Mouse (Mus musculus) thymus, postnatal 10 days (tissue): Measurements from ENCODE around the gene Cacna2d3.

Source experiments
- DNase-seq, 2 experiments: peaks; one replicate each; pipeline ENCODE4 v3.0.0; 2021; ENCODE audit warnings: low spot score in 2 of 2

The Cacna2d3 gene

DNA sequence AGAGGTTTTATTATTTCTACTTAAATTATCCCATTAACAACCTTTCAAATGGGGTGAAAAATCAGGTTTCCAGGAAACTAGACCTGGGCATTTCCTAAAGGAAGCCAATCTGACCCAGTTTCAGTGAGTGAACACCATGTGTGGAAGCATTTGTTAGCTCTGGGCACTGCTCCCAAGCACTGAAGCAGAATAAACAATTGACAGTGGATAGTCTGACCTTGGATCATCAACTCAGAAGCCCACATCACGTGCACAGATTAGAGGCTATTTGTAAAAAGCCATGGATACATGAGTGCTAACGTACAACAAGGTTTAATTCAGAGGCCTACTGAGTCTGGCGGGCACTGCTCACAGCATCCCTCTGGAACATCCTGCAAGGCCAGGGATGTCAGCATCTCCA is 82.4 kb downstream of the Cacna2d3 start:
- no peak for DNase-seq

DNA sequence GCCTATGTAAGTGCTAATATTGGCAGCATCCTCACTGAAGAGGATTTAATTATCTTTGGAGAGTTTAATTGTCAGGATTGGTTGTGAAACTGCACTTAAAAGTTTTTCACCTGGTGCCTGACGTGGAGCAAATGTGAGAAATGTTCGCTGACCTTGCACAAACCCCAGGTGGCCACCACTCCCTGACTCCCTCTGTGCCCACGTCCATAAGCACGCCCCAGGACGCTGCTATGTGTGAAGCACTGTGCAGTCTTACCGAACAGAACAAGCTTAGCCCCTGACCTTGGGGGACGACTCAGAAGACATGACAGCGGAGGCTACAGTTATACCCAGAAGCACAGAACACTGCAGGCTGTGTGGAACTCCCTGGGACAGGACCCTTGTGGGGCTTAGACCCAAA is 93.5 kb downstream of the Cacna2d3 start:
- DNase-seq: no peak

DNA sequence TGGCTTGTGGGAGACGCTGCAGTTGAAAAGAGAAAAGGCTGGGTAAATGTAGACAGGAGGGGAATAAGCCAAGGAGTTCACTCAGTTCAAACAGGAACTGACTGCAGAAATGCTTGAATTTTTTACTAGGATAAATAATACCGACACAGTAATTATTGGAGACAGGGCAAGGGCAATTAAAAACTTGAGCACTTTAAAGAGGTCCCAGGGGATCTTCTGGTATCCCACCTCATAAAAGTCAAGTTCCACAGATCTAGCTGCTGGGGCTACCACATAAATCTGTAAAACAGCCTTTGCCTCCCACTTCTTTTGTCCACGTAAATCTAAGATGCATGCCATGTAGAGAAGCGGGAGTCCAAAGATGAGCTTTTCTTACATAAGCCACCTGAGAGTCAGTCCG is 109.2 kb downstream of the Cacna2d3 start:
- no peak for DNase-seq

DNA sequence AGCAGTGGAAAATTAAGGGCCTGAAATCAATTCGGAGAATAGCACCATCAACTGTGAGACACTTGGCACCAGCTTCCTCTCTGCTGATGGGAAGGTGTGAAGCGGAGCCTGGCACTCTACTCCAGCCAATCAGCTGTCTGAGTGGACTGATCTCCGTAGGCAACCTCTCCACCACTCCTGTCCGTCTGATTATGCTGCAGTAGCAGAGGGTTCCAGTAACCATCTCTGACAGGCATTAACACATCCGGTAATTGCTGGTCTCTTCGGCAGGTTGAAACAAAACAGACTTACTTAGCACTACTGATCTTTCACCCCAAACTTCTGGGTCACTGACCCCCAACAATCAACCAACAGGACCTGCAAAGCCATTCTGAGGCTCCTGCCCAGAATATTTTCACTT is 112.9 kb downstream of the Cacna2d3 start:
- DNase-seq: no peak

DNA sequence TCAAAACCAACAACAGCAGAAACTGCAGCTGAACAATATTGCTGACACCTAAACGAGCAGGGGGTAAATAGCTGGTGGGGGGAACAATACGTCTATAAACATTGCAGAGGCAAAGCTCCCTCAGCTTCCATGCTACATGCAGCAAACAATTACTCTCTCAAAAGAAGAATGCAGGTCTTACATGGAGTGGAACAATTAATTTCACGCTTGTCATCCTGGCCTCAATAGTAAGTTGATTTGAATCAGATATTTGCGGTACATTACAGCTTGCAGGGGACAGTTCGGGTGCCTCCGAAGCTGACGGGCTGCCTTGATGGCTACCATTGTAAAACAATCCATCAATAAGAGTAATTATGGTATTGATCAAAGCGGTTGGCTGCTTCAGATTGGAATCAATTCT is 122.2 kb downstream of the Cacna2d3 start:
- DNase-seq: no peak

DNA sequence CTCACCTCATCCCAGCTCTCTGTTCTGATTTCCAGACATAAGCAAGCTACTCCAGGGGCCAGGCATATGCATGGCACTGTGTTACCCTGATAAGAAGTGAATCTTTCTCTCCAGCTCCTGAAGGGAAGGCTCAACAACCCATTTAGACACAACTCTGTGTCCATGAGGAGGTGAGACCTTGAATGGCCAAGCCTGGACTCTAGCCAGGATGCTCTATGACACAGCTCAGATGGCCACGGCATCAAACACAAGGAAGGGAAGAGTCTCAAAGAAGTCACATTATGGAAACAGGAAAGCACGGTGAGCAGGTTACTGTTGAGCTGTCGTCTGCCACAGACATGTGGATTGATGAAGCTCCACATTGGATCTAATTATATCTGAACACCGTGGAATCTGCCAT is 128.8 kb downstream of the Cacna2d3 start:
- DNase-seq: no peak

DNA sequence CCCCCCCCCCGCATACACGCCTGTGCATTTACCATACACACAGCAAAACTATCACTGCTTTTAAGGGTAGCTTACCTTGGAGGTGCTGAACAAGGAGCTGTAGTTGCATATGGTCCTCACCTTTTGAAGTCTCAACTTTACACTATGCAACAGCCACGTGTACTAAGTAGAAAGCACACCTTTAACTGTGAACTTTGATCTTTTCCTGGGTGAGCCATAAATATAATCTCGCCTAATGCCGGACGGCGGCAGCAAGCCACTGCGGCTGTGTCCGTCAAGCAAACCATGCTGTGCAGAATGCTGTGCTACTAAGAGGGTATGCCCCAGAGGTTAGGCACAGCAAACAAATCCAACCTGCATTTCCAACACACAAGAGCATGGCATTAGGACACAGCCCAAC is 132.0 kb downstream of the Cacna2d3 start:
- no peak for DNase-seq

DNA sequence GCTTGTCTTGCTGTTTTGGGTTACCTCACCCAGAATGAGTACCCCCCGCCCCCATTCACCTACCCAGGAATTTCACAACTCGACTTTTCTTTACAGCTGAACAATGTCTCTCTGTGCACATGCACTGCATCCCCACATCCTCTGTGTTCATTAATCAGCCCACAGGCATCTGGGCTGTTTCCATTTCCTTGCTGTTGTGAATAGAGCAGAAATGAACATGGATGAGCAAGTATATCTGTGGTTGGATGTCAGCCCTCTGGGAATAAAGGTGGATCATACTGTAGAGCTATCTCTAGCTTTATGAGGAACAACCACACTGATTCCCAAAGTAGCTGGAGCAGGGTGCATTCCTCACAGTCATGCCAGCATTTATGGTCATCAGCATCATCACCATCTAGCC is 139.7 kb downstream of the Cacna2d3 start:
- no peak for DNase-seq

DNA sequence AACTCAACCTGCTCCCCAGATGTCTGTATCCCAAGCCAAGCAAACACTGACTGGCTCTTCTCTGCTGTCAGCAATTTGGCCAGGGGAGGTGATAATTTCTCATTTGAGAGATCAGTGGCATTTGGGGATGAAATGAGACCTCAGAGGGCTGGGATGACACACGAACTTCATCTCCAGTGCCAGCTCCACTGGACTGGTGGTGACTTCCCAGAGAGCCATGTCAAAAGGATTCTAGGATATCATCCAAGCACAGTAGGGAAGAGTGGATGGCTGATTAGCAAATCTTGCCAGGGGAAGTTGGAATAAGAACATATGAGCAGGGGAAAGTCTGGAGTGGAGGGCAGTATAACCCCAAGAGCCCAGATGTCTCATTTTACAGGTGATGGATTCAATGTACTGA is 143.9 kb downstream of the Cacna2d3 start:
- no peak for DNase-seq

DNA sequence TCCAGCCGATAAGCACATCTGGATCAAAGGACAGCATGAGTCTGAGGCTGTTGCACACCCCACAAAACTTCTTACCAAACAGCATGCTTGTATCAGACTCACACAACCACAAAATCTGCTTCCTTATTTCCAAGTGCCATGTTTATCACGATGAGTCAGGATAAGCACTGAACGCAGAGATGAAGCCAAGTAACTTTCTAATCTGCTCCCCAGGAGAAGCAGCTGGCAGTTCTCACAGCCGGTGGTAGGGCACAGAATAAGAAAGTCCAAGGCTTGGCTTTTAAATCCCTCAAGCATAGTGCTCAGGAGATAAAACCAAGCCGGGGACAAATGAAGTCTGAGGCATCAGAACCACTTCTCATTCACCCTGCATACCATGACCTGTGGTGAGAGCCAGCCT is 146.1 kb downstream of the Cacna2d3 start:
- no peak for DNase-seq

DNA sequence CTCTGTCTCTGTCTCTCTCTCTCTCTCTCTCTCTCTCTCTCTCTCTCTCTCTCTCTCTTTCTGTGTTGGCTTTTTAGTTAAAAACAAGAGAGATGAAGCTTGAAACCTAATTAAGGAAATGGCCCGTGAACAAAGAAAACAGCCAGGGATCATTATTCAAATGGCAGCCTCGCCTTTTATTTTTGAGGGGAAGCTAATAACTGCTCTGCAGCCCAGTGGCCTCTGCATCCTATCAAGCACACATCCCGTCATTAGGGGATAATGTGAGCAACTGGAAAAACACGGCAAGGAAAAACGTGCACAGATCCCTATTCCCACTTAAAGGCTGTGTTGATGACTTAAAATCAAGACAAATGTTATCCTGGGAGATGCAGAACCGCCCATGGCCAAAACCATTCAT is 159.0 kb downstream of the Cacna2d3 start:
- no peak for DNase-seq

DNA sequence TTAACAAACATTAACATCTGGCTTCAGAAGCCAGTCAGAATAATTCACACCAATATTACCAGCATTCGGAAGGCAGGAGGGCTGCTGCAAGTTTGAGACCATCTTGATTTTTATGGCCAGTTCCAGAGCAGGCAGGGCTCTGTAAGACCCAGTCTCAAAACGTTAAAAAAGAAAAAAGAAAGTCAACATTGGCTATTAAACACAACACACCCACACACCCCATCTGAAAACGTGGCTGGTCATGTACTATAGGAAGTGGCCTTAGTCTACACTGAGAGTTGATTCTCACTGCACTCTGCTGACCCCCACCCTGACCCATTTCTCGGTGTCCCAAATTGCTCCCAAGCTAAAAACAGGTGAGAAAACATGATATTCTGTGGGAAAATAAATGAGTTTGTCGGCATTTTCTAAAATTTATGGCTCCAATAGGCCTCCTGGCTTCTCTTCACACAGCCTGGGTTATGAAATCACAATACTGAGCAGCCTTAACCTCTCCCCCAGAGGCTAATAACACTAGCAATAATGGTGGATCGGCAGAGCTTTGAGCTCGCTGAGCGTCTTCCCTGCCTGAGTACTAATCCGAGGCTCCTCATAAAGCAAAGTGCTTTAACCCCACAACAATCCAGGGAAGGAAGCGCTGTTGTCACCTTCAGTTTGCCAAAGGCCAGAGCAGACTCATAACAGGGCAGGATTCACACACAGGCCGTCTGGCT is 160.4 kb downstream of the Cacna2d3 start:
- DNase-seq: no peak

DNA sequence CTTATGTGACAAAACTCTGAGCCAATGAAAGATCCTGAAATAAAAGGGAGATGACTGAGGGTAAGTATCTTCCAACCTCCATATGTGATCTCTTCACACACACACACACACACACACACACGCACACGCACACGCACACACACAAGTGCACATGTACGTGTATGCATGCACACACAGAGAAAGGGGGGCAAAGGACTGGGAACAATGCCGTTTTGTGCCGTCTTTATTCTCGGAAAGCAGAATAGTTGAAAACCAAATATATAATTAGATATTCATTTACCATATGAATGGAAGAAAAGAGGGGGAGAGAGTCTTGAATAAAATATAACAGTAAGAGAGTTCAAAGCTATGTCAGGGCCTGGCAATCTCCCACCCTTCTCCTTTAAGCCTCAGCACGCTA is 163.2 kb downstream of the Cacna2d3 start:
- no peak for DNase-seq

DNA sequence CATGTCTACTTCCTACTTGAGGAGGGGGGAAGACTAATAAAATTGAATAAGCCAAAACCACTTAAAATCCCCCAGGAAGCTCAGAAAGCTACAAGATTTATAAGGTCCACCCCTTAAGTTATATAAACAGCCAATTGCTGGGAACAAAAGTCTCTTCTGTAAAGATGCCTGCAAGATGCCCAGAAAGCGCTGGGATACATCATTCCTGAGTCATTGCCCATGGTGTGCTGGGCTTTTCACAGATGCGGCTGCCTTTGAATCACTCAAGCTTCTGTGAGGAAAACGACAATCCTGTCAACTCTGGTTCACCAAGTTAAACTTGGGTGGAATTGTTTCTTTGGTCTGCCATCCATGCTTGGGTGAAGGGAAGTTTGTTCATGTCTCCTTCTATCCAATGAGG is 165.5 kb downstream of the Cacna2d3 start:
- no peak for DNase-seq

DNA sequence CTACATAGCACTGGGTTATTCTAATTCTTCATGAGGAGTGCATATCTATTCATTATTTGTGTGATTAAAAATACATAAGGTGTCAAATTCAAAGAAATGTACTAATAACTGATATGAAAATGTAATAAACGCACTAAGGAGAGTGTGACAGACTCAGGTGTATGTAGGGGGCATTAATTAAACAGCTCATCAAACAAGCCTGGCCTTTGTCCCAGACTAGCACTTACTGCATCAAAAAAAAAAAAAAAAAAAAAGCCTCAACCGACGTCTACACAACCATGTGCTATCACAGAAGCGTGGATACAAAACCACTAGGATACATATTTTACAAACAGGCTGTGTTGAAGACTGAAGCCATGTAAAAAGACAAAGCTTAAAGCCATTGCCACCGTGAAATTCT is 169.2 kb downstream of the Cacna2d3 start:
- DNase-seq: no peak

DNA sequence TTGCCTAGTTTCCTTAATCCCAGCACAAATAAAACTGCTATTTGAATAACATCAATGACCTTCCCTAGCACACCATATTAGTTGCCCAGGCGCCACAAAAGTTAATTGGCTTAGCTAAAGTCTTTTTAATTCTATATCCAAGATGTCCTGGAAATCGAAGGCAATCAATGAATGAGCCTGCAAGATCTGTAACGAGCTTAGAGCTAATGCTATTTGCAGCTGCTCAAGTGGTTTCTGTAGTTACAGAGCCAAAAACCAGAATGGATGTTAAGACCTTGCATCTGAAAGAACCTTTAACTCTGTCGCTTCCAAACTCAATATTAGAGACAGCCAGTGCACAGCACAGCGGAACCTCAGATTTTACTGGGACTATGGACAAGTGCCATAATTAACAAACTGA is 173.0 kb downstream of the Cacna2d3 start:
- no peak for DNase-seq

DNA sequence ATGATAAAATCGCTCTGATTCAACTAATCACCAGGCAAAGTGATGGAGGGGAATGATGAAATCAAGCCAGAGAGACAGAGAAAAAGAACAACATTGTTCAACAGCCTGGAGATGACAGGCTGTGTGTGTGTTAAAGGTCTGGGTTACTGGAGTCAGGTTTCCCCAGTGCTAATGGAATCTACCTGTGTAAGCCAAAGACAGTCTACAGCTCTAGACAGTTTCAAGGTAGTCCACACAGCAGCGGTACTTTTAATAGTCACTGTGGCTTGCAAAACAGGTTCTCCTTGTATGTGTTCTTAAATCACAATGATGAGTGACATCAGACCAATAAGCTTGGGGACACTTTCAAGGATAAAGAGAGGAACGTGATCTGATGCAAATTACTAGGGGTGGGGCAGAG is 191.1 kb downstream of the Cacna2d3 start:
- no peak for DNase-seq

DNA sequence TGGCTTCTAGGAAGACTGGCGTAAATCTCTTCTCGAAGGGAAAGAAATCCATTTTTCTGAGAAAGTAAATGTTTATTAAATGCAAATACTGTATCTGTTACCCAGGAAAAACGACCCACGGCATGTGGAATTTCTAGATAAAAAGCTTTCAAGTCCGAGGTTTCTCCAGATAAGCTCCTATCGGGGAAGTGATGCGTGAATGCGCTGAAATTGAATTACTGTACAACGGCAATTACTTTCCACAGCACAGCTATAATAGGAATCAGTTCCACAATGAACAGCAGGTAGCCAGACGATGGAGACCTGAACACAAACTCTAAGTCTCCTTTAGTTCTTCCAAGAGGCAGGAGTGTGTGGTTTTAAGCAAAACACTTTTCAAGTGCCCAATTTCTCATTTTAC is 193.0 kb downstream of the Cacna2d3 start:
- DNase-seq: no peak

DNA sequence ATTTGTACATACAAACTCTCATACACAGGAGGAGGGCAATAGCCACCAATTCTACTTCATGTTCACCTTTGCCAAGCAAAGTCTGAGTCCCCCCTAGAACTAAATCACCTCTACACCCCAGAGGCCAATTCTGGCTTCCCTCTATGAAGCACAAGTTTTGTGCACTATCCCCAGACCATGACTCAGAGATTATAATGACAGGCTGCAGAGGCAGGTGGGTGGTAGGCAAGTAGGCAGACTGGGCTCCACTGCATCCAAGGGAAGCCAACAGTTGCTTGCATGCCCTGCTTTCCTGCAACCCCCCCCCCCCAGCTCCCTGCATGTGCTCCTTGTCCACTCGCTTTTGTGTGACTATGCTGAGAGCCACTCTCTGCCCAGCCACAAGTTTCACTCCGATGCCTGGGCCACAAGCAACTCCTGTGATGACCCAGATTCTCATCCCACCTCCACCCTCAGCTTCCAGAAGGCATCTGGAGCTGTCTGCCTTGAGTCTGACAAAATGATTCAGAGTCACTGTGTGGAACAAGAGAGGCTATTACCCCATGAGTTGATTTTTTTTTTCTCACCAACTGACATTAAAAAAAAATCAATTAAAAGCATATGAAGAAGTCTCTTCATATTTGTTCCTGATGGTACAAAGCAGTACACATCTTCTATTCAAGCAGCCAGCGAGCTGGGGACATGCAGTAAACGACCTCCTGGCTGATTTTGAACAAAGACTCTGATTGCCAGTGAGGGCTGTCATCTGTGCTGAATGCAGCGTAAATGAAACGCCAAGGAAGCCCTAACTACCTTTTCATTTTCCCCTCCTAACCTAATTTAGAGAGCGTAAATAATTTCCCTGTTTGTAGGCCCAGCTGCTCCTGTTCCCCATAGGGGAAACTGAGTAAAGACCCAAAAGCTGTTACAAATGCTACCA is 201.7 kb downstream of the Cacna2d3 start:
- no peak for DNase-seq

DNA sequence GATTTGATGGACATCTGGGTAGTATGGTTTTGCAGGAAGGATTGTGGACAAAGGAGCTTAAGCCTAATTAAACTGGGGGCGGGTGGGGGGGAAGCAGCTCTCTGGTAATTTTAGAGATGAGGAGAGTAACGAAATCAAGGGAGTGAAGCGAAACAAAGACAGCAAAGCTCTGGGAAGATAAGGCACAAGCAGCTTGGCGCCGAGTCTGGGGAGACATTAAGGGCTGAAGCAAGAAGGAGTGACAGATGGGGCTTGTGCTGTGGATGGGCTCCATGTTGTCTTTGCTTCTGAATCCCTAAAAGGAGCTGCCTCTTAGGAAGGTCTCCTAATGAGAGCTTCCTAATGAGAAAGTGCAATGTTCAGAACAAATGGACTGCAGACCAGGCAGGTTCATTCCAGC is 219.0 kb downstream of the Cacna2d3 start:
- DNase-seq: no peak

DNA sequence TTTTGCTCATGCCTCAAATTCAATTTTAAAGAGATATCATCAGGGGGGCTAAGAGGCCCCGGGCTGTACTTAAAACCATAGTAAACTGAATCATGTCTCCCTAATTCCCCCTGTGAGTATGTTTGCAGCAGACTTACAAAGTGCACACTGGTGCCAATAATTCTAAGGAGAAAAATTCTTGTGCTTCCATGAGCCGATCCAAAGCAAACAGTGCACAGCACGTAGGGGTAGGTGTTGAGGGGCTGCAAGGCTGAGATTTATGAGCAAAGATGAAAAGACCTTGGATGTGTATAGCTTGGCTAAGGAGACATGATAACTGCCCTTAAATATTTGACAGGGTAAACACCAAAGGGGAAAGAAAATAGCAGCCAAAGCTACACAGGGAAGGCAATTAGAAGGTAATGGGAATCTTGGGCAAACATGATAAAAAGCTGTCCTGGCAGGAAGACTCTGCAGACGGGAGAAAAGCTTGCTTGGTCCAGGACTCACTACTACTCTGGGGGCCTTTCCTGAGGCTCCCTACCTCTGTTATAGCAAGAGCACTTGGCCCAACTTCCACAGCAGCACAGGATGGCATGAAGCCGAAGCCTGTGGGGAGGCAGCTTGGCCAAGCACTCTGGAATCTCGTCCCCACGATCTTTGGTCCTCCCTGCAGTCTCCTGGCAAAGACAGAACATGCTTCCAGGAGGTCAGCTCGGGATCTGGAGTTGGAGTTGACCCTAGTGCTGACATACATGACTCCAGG is 222.9 kb downstream of the Cacna2d3 start:
- DNase-seq: no peak

DNA sequence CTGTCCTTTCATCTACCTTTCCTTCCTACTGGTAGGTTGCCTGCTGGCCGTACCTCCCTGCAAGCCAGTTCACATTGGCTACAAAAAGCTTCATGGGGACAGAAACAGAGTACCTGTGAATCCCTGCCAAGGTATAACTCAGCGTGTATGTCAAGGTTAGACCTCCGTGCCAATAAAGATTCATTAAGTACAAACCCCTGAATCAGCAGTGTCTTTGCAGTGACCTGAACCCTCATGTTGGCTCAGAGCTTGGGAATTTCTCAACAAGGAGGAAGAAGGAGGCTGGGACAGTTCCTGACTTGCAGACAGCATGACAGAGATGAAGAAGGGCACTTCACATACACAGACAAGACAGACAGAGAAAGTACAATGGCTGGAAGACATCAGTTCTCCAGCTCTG is 225.1 kb downstream of the Cacna2d3 start:
- no peak for DNase-seq

DNA sequence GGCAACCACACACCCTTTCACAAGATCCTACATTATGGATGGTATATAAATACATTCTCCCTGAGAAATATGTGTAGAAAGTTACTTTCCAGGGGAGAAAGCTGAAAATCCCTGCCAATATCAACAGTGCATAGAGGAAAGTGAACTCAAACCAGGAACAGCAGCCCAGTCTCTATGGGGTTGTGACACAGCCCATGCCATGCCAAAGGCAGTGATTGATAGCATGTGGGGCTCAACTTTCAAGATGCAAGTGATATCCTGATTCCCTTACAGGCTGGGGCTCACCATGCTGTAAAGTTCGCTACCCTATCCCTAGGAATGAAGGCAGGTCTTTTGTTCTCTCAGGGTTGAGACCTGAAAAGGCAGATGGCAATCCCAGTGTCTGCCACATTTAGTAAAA is 229.9 kb downstream of the Cacna2d3 start:
- no peak for DNase-seq
